Mouse (Mus musculus) CH12.LX (cell line): Measurements from ENCODE around the gene Pde4d. TPM values are rescaled to one million over a fixed set of nuclear protein-coding genes. Genes with fewer than 3 reads are reported as not detected.

ENCODE experiments used
- DNase-seq: peaks from one replicate; pipeline ENCODE4 v3.0.0-alpha.2; 2013; ENCODE audit errors: extremely low read depth
- H3K27ac ChIP-seq: 2 replicates; pipeline ENCODE4 v1.5.1; 2012; ENCODE audit warnings: low read depth, mild to moderate bottlenecking, control low read depth, moderate library complexity; ENCODE audit not compliant: insufficient read depth
- H3K27me3 ChIP-seq: replicated peaks from 2 replicates; pipeline ENCODE3; 2012; ENCODE audit warnings: inconsistent platforms
- H3K36me3 ChIP-seq, 2 experiments: replicated peaks in 1 of 2; 2 replicates each; pipeline versions ENCODE3 to v1.6.1; 2012; ENCODE audit warnings: inconsistent platforms in 1 of 2, low read length in 1 of 2, mild to moderate bottlenecking in 1 of 2, mixed read lengths in 1 of 2, moderate library complexity in 1 of 2; ENCODE audit not compliant: control insufficient read depth in 1 of 2, insufficient read depth in 1 of 2
- H3K4me1 ChIP-seq, 2 experiments: 2 replicates each; pipeline ENCODE4 v1.6.1; 2012; ENCODE audit warnings: inconsistent platforms in 1 of 2, moderate library complexity in 1 of 2; ENCODE audit not compliant: insufficient read depth in 2 of 2, control insufficient read depth in 1 of 2
- H3K4me2 ChIP-seq: 2 replicates; pipeline ENCODE4 v1.6.1; 2012; ENCODE audit warnings: low read depth, mild to moderate bottlenecking, control low read depth; ENCODE audit not compliant: poor library complexity, insufficient read depth, severe bottlenecking
- H3K4me3 ChIP-seq, 3 experiments: fragments of 150-350 bp in 1 of 3; sonication (generic) in 1 of 3; replicated peaks in 1 of 3; 2 replicates each; pipeline versions ENCODE3 to v1.5.1; 2011 to 2012; ENCODE audit warnings: low read depth in 2 of 3, low read length in 2 of 3, mild to moderate bottlenecking in 2 of 3, moderate library complexity in 2 of 3, control low read depth in 1 of 3, improper control_type of control experiment in 1 of 3, inconsistent platforms in 1 of 3, mixed read lengths in 1 of 3; ENCODE audit not compliant: poor library complexity in 1 of 3
- H3K79me2 ChIP-seq: replicated peaks from 2 replicates; pipeline ENCODE4 v1.6.1; 2012; ENCODE audit warnings: mild to moderate bottlenecking, moderate library complexity; ENCODE audit not compliant: control insufficient read depth, poor library complexity, insufficient read depth, severe bottlenecking; ENCODE audit errors: extremely low read depth
- H3K9ac ChIP-seq: 2 replicates; pipeline ENCODE4 v1.6.1; 2012; ENCODE audit warnings: low read depth, mild to moderate bottlenecking, control low read depth, moderate library complexity; ENCODE audit not compliant: insufficient read depth
- H3K9me3 ChIP-seq: replicated peaks from 2 replicates; pipeline ENCODE3; 2012; ENCODE audit warnings: low read length, inconsistent platforms, mixed read lengths
- CTCF ChIP-seq, 2 experiments: IDR thresholded peaks in 1 of 2; conservative IDR thresholded peaks in 1 of 2; 2 replicates each; pipeline ENCODE4 v1.5.1; 2011 to 2012; ENCODE audit warnings: low read depth in 2 of 2, low read length in 2 of 2, improper control_type of control experiment in 1 of 2, inconsistent platforms in 1 of 2, mild to moderate bottlenecking in 1 of 2, moderate library complexity in 1 of 2
- MAX ChIP-seq: IDR thresholded peaks from 2 replicates; pipeline ENCODE4 v1.6.1; 2011; ENCODE audit warnings: low read length, improper control_type of control experiment
- MAZ ChIP-seq: IDR thresholded peaks from 2 replicates; pipeline ENCODE4 v1.6.1; 2012; ENCODE audit warnings: low read depth, mild to moderate bottlenecking, inconsistent platforms, low read length, improper control_type of control experiment, moderate library complexity
- MEF2A ChIP-seq: IDR thresholded peaks from 2 replicates; pipeline ENCODE4 v1.6.1; 2014; ENCODE audit warnings: low read depth, mild to moderate bottlenecking, inconsistent platforms, low read length, improper control_type of control experiment, borderline replicate concordance
- POLR2A ChIP-seq: IDR thresholded peaks from 2 replicates; pipeline ENCODE4 v1.6.1; 2011; ENCODE audit warnings: low read depth, mild to moderate bottlenecking, improper control_type of control experiment, low read length
- POLR2AphosphoS2 ChIP-seq: IDR thresholded peaks from 2 replicates; pipeline ENCODE4 v1.6.1; 2011; ENCODE audit warnings: low read depth, low read length, improper control_type of control experiment
- RAD21 ChIP-seq: IDR thresholded peaks from 2 replicates; pipeline ENCODE4 v1.6.1; 2011; ENCODE audit warnings: low read depth, mild to moderate bottlenecking, low read length, improper control_type of control experiment, moderate library complexity
- RCOR1 ChIP-seq: conservative IDR thresholded peaks from 2 replicates; pipeline ENCODE4 v1.6.1; 2012; ENCODE audit warnings: low read depth, mild to moderate bottlenecking, inconsistent platforms, low read length, improper control_type of control experiment
- SMC3 ChIP-seq: IDR thresholded peaks from 2 replicates; pipeline ENCODE4 v1.6.1; 2011; ENCODE audit warnings: low read depth, low read length, improper control_type of control experiment
- USF2 ChIP-seq: conservative IDR thresholded peaks from 2 replicates; pipeline ENCODE4 v1.6.1; 2011; ENCODE audit warnings: low read depth, low read length, improper control_type of control experiment
- ZNF384 ChIP-seq: IDR thresholded peaks from 2 replicates; pipeline ENCODE4 v1.6.1; 2012; ENCODE audit warnings: low read depth, low read length, improper control_type of control experiment, inconsistent platforms
- dilution Hi-C: fragments of 300-500 bp; cut with MboI; formaldehyde crosslinking; loops from 2 replicates; pipeline ENCODE4 v1.14.3; 2020; ENCODE audit warnings: low sequenced_read_pairs; ENCODE audit not compliant: extremely low pct_unique_long_range_greater_than_20kb, extremely low pct_ligation_motif_present
- in situ Hi-C: fragments of 300-500 bp; cut with MboI; formaldehyde crosslinking; loops from 3 replicates; pipeline ENCODE4 v1.14.3; 2019; ENCODE audit warnings: low sequenced_read_pairs, low pct_ligation_motif_present, low pct_unique_long_range_greater_than_20kb, mixed read lengths
- polyA plus RNA-seq: library from polyadenylated mRNA; unstranded; fragments of >175 nt; gene quantifications from 2 replicates; pipeline ENCODE4 v1.2.1, GENCODE M21; 2012; ENCODE audit warnings: low read depth; ENCODE audit not compliant: insufficient read length
- total RNA-seq, 2 experiments: library from RNA; depleted of rRNA; stranded (reverse); fragments of 300-350 nt in 1 of 2; fragments of >200 nt in 1 of 2; gene quantifications; 2 replicates each; pipeline ENCODE4 v1.2.3; 2012 to 2014

Gene Pde4d
- total and polyA plus RNA-seq, 3 experiments: not detected

GRCm38 (mm10) chr13:109212788-109213473 is 763.2 kb downstream of the Pde4d start:
- Histone ChIP-seq H3K9ac (peak overlapping the region; percentile 37; the same call in 1 of the 2 replicates), H3K79me2 (no peaks in the 10 kb centered on the region), H3K9me3 (no peaks in the 10 kb centered on the region), H3K4me3 (peak overlapping the region in 2 of 3 experiments; percentile 36 to 42), H3K4me2 (peak overlapping the region; percentile 53), H3K27ac (no peak overlapping the region), H3K36me3 (no peaks in the 10 kb centered on the region), H3K27me3 (no peaks in the 10 kb centered on the region), H3K4me1 (peaks cover 3 to 4% of the 10 kb centered on the region in 2 experiments; a peak in 2 of 4 replicates)
- dilution Hi-C loops: no loop called here
- DNase-seq: peak; percentile 43
- in situ Hi-C loops: loop anchor here (25.0 kb wide), 1 partner anchor 1026 kb away; no protein-coding TSS in a partner anchor
- peak; percentile 37 to 65; a peak in 3 of 4 replicates for TF ChIP-seq CTCF (conservative IDR thresholded peaks at IDR 0.05 in 1 of 2, IDR thresholded peaks at IDR 0.05 in 1 of 2; ENCODE audit: low read depth in 2 of 2, low read length in 2 of 2)
- no peak for TF ChIP-seq POLR2AphosphoS2
- TF ChIP-seq MEF2A: no peak
- 0 out of 2 replicates have a peak, but pooled peaks have one; percentile 8 for TF ChIP-seq SMC3
- TF ChIP-seq RAD21: peak; percentile 68

GRCm38 (mm10) chr13:109219019-109219725 is 769.4 kb downstream of the Pde4d start:
- Histone ChIP-seq H3K9ac (no peak overlapping the region), H3K4me1 (peaks cover 2 to 9% of the 10 kb centered on the region in 2 experiments; a peak in 2 of 4 replicates), H3K79me2 (no peaks in the 10 kb centered on the region), H3K4me3 (no peak overlapping the region), H3K4me2 (no peak overlapping the region), H3K9me3 (no peaks in the 10 kb centered on the region), H3K36me3 (no peaks in the 10 kb centered on the region), H3K27ac (no peak overlapping the region), H3K27me3 (no peaks in the 10 kb centered on the region)
- in situ Hi-C loops (loop anchor here (5.0 to 25.0 kb wide), 2 partner anchors 877 to 1032 kb away; no protein-coding TSS in a partner anchor), dilution Hi-C loops (no loop called here)
- no peak for DNase-seq
- TF ChIP-seq POLR2A (no peak), MAZ (no peak), RCOR1 (no peak), USF2 (no peak), POLR2AphosphoS2 (no peak), MAX (no peak), ZNF384 (no peak)
